Mouse (Mus musculus): ENCODE data around the gene Sorl1.

- no peak for TF ChIP-seq CTCF (IDR thresholded peaks at IDR 0.05; ENCODE audit: extremely low read depth, insufficient read depth, insufficient read length, insufficient replicate concordance)
- no peak for TF ChIP-seq POLR2A (IDR thresholded peaks at IDR 0.05; ENCODE audit: low read depth, low read length)
Observed at GRCm38 (mm10) chr9:42008501-42008900, 115.6 kb downstream of the Sorl1 start.

Data from spleen, adult 2 months (tissue).